Mouse (Mus musculus) MEL (cell line): ENCODE measurements at regions not wholly inside any gene's neighbourhood (a gene's known extent, or its start where the extent isn't known, plus 50 kb on each side); places are given as distances from the start of the nearest gene placed in this dataset.

Experiments
- CTCF ChIP-seq, 3 experiments: IDR thresholded peaks in 2 of 3; conservative IDR thresholded peaks in 1 of 3; 2 replicates each; pipeline ENCODE4 v1.5.1; 2011 to 2012; ENCODE audit warnings: low read length in 3 of 3, low read depth in 2 of 3, mild to moderate bottlenecking in 2 of 3, improper control_type of control experiment in 1 of 3, inconsistent platforms in 1 of 3, mixed read lengths in 1 of 3, moderate library complexity in 1 of 3; ENCODE audit not compliant: control insufficient read depth in 1 of 3, insufficient read depth in 1 of 3, poor library complexity in 1 of 3, severe bottlenecking in 1 of 3
- E2F4 ChIP-seq: IDR thresholded peaks from 2 replicates; pipeline ENCODE4 v1.6.1; 2011; ENCODE audit warnings: low read depth, low read length, improper control_type of control experiment, borderline replicate concordance
- GABPA ChIP-seq: IDR thresholded peaks from 2 replicates; pipeline ENCODE4 v1.6.1; 2012; ENCODE audit warnings: low read depth, mild to moderate bottlenecking, inconsistent platforms, low read length, improper control_type of control experiment, moderate library complexity
- MAFK ChIP-seq: IDR thresholded peaks from 2 replicates; pipeline ENCODE4 v1.6.1; 2011; ENCODE audit warnings: low read depth, mild to moderate bottlenecking, low read length, improper control_type of control experiment, borderline replicate concordance
- MAZ ChIP-seq: IDR thresholded peaks from 2 replicates; pipeline ENCODE4 v1.6.1; 2012; ENCODE audit warnings: low read depth, mild to moderate bottlenecking, inconsistent platforms, low read length, improper control_type of control experiment
- POLR2A ChIP-seq, 2 experiments: IDR thresholded peaks; 2 replicates each; pipeline ENCODE4 v1.6.1; 2011 to 2012; ENCODE audit warnings: low read length in 2 of 2, mild to moderate bottlenecking in 2 of 2, control low read depth in 1 of 2, improper control_type of control experiment in 1 of 2, low read depth in 1 of 2, moderate library complexity in 1 of 2; ENCODE audit not compliant: control insufficient read depth in 1 of 2, insufficient read depth in 1 of 2, poor library complexity in 1 of 2
- RCOR1 ChIP-seq: IDR thresholded peaks from 2 replicates; pipeline ENCODE4 v1.6.1; 2012; ENCODE audit warnings: low read depth, mild to moderate bottlenecking, inconsistent platforms, low read length, improper control_type of control experiment
- TBP ChIP-seq: IDR thresholded peaks from 2 replicates; pipeline ENCODE4 v1.8.0; 2011; ENCODE audit warnings: low read depth, low read length, improper control_type of control experiment

- TF ChIP-seq CTCF (IDR thresholded peaks at IDR 0.05 in 2 of 3, conservative IDR thresholded peaks at IDR 0.05 in 1 of 3; ENCODE audit: control insufficient read depth in 1 of 3, insufficient read depth in 1 of 3, low read depth in 2 of 3, low read length in 3 of 3, poor library complexity in 1 of 3, severe bottlenecking in 1 of 3) (no peak), TBP (no peak), POLR2A (IDR thresholded peaks at IDR 0.05; ENCODE audit: control insufficient read depth in 1 of 2, insufficient read depth in 1 of 2, low read depth in 1 of 2, low read length in 2 of 2, poor library complexity in 1 of 2) (no peak), MAFK (no peak), RCOR1 (no peak), E2F4 (no peak), MAZ (no peak), GABPA (no peak)
These were observed 72.6 kb upstream of the Trpm1 start for GRCm38 (mm10) chr7:64081019-64081418.
